Mouse (Mus musculus) left cerebral cortex, adult 6 months (tissue): Measurements from ENCODE around the gene Ddx39. TPM values are rescaled to one million over a fixed set of nuclear protein-coding genes. Genes with fewer than 3 reads are reported as not detected.

Experiments used
- long read RNA-seq, 2 experiments: library from polyadenylated mRNA; unstranded; transcript quantifications; one replicate each; pipeline ENCODE4 v2.0.0; 2019 to 2020
- polyA plus RNA-seq: library from polyadenylated mRNA; unstranded; fragments of <200 nt; fragmentation: Nextera tagmentation; gene quantifications from 2 replicates; pipeline ENCODE4 v1.2.3, GENCODE M21; 2021

Ddx39 gene
- 18.2 and 24.2 TPM in 2 replicates for polyA plus RNA-seq
- long read RNA-seq, experiment 1, transcript Ddx39-201 (11 exons, 1,656 nt), result major isoform, 106 of 214 reads
- long read RNA-seq, experiment 1, transcript Ddx39-202 (11 exons, 1,794 nt), result minor isoform, 9 of 214 reads
- long read RNA-seq, experiment 1, transcript Ddx39-205 (12 exons, 1,551 nt), result minor isoform, 12 of 214 reads
- long read RNA-seq, experiment 1, transcript Ddx39-203 (11 exons, 1,927 nt), result minor isoform, 31 of 214 reads
- long read RNA-seq, experiment 1, partial matches to known transcripts, result 3 of 214 reads
- long read RNA-seq, experiment 1, other reads (novel, unspliced or antisense), result 53 of 214 reads
- long read RNA-seq, experiment 2, transcript Ddx39-201 (11 exons, 1,656 nt), result major isoform, 29 of 42 reads
- long read RNA-seq, experiment 2, partial matches to known transcripts, result 5 of 42 reads
- long read RNA-seq, experiment 2, other reads (novel, unspliced or antisense), result 3 of 42 reads

DNA sequence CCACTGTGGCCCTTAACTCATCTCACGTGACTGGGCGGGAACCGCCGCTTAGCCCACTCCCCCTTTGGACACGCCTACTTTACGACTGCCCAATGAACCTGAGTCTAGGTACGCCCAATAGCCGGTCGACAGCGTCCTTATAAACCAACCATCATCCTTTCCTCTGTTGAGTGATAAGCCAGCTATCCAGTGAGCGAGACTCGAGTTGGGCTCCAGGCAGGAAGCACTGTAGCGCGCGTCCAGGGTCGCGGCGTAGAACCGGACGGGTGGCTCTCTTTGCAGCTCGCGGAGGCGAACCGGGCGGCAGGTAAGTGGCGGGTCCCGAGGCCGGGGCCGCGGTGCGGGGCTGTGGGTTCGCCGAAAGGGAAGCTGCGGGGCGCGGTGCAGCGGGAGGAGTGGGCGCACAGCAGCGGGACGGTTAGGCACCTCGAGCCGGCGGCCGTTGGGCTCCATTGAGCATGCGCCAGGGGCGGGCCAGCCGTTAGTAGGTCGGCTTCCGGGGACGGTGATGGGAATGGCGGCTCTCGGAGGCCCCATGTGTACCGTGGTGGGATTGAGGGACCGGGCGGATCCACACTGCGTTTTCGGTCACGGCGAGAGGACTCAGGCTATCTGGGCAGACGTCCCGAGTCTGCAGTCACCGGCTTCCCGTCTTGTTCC, at the start of gene Ddx39:
Gene Ddx39 (plus strand): TSS at position 147 of the 660 bp plus-strand sequence.

DNA sequence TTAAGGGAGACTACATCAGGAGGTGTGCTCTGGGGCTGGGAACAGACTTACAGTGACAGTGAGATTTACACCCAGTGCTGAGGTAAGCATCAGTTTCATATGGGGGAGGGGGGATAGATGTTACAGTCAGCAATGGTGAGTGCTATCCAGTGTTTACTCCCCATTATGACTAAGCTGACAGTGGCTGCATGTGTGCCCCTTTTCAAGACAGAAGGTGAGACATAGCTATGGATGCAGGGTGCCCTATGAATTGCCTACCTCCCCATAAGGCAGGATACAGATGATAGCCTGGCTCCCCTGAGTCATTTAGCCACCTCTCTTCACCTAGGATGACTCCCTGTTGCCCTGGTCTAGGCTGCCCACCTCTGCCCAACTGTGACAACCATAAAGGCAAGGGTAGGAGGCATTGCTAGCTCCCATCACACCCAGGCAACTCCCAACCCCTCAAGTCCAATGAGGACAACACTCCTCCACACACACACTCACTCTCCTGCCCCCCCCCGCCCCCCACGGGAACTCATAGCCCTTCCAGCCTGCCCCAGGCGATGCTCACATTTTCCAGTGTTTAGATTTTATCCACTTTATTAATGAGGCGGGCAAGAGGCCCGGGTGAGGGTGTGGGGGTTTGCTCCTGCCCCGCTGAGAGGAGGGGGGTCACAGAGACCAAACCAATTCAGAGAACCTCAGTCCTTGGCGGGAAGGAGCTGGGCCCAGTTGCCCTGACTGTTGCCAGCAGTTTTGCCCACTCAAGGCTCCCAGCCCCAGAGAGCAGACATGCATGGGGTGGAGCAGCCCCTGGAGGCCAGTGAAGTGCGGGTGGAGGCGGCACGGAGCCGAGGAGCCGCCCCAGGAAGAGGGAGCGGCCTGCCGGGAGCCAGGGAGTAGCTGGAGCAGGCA, 48.8 kb upstream of the Ddx39 start, which contains the start of gene Ptger1:
Gene Ptger1 (plus strand): TSS at position 710 of the 897 bp plus-strand sequence.

DNA sequence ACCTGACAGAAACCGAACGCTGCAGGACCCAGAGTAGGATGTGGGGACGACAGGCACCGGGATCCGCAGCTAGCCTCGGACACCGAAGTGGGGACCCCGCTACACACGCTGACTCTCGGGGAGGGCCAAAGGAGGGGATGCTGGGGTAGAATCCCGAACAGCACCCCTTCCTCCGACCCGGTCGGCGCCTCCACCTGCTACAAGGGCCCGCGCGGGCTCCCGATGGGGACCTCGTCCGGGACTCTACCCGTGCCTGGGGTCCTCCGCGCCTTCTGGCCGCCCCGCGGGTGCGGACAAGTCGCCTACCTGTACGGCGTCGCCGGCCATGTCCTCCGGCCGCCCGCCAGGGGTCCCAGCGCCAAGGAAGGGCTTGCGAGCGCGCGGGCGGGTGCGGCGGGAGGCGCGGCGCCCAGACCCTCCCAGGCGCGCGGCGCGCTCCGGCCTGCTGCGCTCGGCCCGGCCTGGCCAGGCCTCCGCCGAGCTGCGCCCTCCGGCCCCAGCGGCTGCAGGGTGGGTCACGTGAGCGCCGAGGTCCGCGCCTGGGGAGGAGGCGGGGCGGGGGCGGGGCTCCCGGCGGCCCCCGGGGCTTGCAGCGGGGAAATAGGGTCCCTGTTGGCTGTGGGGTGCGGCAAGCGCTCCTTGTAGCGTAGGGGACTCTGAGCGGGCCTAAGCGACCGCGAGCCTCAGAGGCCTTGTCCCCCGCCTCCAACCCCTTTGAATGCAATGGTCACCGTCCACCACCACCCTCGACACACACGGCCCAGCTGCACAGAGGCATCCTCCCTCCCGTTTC, 16.1 kb upstream of the Ddx39 start, which contains the start of gene Pkn1:
Gene Pkn1 (minus strand): TSS at position 519 of the 793 bp plus-strand sequence.

DNA sequence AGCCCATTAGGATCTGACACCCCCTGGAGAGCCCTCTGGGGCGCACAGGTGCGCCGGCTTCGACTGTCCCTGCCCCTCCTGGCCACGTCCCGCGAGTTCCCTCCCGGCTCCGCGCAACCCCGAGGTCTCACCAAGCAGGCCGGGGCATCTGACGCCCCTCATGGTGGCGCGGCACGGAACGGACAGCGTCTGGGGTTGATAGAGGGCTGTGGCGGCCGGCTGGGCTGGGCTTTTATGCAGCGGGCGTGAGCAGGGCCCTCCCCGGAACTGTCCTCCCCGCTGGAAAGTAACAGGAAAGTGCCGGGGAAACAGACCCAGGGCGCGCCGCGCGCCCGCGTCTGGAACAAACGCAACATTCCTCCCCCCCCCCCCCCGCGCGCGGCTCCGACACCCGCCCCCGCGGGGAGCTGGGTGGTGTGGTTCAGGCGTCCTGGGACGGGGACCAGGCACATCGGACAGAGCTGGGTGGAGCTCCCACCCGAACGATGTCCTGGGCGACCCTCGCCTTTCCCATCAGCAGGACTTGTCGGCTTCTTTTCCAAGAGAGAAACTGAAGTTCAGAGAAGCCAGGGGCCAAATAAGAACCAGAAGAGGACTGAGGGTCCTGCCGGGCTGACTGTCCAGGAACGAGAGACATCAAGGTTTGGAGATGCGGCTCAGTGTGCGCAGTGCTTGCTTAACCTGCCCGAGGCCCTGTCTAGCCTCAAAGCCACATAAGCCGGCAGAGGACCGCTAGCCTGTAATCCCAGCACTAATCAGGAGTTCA, 26.2 kb downstream of the Ddx39 start, which contains the start of gene Adgre5:
Gene Adgre5 (minus strand): TSS at position 351 of the 766 bp plus-strand sequence.

Other genes starting within 250 kb of the Ddx39 start
- not detected in 2 replicates for gene Olfr370, start 179.4 kb upstream of the Ddx39 start, polyA plus RNA-seq
- 610 and 651 TPM in 2 replicates for gene Ndufb7, start 148.5 kb upstream of the Ddx39 start, polyA plus RNA-seq
- gene Tecr, start 107.2 kb upstream of the Ddx39 start, polyA plus RNA-seq, result 1,413 and 1,506 TPM in 2 replicates
- gene Dnajb1, start 107.0 kb upstream of the Ddx39 start, polyA plus RNA-seq, result 42.8 and 49.1 TPM in 2 replicates
- gene Gipc1, start 62.5 kb upstream of the Ddx39 start, polyA plus RNA-seq, result 103 and 129 TPM in 2 replicates
- 0.18 and 0.40 TPM in 2 replicates for gene Ptger1, start 48.5 kb upstream of the Ddx39 start, polyA plus RNA-seq
- gene Pkn1, start 16.0 kb upstream of the Ddx39 start, polyA plus RNA-seq, result 5.5 and 11.2 TPM in 2 replicates
- gene Adgre5, start 26.1 kb downstream of the Ddx39 start, polyA plus RNA-seq, result 2.8 and 3.1 TPM in 2 replicates
- gene Adgrl1, start 184.9 kb downstream of the Ddx39 start, polyA plus RNA-seq, result 12.5 and 34.5 TPM in 2 replicates
- 0.45 and 0.54 TPM in 2 replicates for gene Gm10644, start 240.0 kb downstream of the Ddx39 start, polyA plus RNA-seq
- gene Asf1b, start 240.3 kb downstream of the Ddx39 start, polyA plus RNA-seq, result 1.2 and 1.4 TPM in 2 replicates